Comparison of ENCODE assay signal across 26 mouse cellular contexts in the genomic region with DNA sequence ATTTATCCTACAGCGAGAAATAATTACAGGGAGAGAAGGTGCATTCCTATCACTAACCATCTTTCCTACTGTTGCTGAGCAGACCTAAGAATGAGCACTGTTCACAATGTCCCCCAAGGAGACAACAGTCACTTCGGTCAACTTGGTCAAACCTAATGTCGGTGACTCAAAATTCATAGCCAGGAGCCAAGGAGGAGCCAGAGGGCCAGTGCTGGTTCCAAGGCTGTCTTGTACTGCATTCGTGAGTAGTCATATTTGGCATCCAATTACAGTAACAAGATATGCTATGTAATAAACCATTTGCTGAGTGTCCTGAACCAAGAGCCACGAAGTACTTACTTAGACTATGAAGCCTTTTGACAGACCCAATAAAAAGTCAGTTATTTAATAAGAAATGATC.
"Had no signal": no experiment of that assay in that cellular context is flagged by ENCODE, and none has a peak within 500 bp of the region (broad histone marks: within the 10 kb centered on the region; RNA-seq: fewer than 3 reads in every experiment).

No protein-coding gene starts in this region.

- H3K4me2 ChIP-seq: heart, embryonic 11.5 days; heart, embryonic 13.5 days; heart, embryonic 15.5 days; hindbrain, embryonic 13.5 days; hindbrain, embryonic 15.5 days; kidney, embryonic 15.5 days; limb, embryonic 12.5 days; liver, embryonic 12.5 days had no signal

- ATAC-seq: hindbrain, postnatal 0 days; intestine, embryonic 16.5 days; liver, embryonic 12.5 days had no signal

- H3K4me3 ChIP-seq: heart, adult 2 months; heart, embryonic 13.5 days; heart, embryonic 15.5 days; hindbrain, embryonic 13.5 days; hindbrain, embryonic 15.5 days; kidney, embryonic 15.5 days; left cerebral cortex, adult 2 months; limb, embryonic 10.5 days; limb, embryonic 12.5 days; liver, embryonic 12.5 days had no signal

- H3K4me1 ChIP-seq: heart, embryonic 13.5 days; heart, embryonic 15.5 days; hindbrain, embryonic 13.5 days; hindbrain, embryonic 15.5 days; kidney, embryonic 15.5 days; limb, embryonic 12.5 days; liver, embryonic 12.5 days had no signal

- H3K27ac ChIP-seq: heart, adult 2 months; heart, embryonic 13.5 days; heart, embryonic 15.5 days; hindbrain, embryonic 13.5 days; hindbrain, embryonic 15.5 days; hindbrain, postnatal 0 days; kidney, embryonic 15.5 days; kidney, postnatal 0 days; left cerebral cortex, adult 2 months; limb, embryonic 10.5 days; limb, embryonic 12.5 days; liver, embryonic 12.5 days; liver, embryonic 14.5 days had no signal

- H3K9ac ChIP-seq: heart, embryonic 13.5 days; heart, embryonic 15.5 days; hindbrain, embryonic 13.5 days; hindbrain, embryonic 15.5 days; kidney, embryonic 15.5 days; limb, embryonic 12.5 days; liver, embryonic 12.5 days; liver, embryonic 14.5 days had no signal

- H3K36me3 ChIP-seq: heart, embryonic 13.5 days; heart, embryonic 15.5 days; hindbrain, embryonic 13.5 days; hindbrain, embryonic 15.5 days; kidney, embryonic 15.5 days; limb, embryonic 10.5 days; limb, embryonic 12.5 days; liver, embryonic 12.5 days had no signal

- DNase-seq: heart, adult 11 months; heart, adult 2 months; heart, postnatal 14 days; heart, postnatal 36 days; kidney, adult 11 months; kidney, adult 2 months; kidney, adult 9 months; kidney, postnatal 14 days; kidney, postnatal 36 days; layer of hippocampus, adult 9-11 months; layer of hippocampus, postnatal 36 days; liver had no signal

- H3K27me3 ChIP-seq: heart, embryonic 13.5 days; heart, embryonic 15.5 days; hindbrain, embryonic 13.5 days; hindbrain, embryonic 15.5 days; kidney, embryonic 15.5 days; limb, embryonic 12.5 days; liver, embryonic 12.5 days had no signal

- H3K9me3 ChIP-seq: heart, embryonic 15.5 days; hindbrain, embryonic 13.5 days; limb, embryonic 10.5 days; liver, embryonic 12.5 days had no signal
